Mouse (Mus musculus) frontal cortex, adult 2 months (tissue): ENCODE results near the gene Ssh3. TPM values are rescaled to one million over a fixed set of nuclear protein-coding genes. Genes with fewer than 3 reads are reported as not detected.
A peak's percentile ranks its signal among the peaks of the same experiment; 100 is the strongest.

ENCODE experiments used
- DNase-seq, 2 experiments: peaks; one replicate each; pipeline ENCODE4 v3.0.0; 2022; ENCODE audit warnings: low spot score in 1 of 2; ENCODE audit errors: extremely low spot score in 1 of 2
- polyA plus RNA-seq: library from polyadenylated mRNA; depleted of rRNA; stranded (reverse); fragments of >200 nt; gene quantifications from 2 replicates; pipeline ENCODE4 v1.2.3, GENCODE M21; 2012

Gene Ssh3
- polyA plus RNA-seq, 1 experiment = 106 TPM

- no peak for DNase-seq
These were observed 28.9 kb upstream of the Ssh3 start for GRCm38 (mm10) chr19:4297851-4298250.

GRCm38 (mm10) chr19:4296611-4297010 is 27.6 kb upstream of the Ssh3 start:
- DNase-seq = no peak

GRCm38 (mm10) chr19:4295391-4295790 is 26.4 kb upstream of the Ssh3 start:
- no peak for DNase-seq

GRCm38 (mm10) chr19:4294381-4295097 is 25.6 kb upstream of the Ssh3 start:
- no peak for DNase-seq

GRCm38 (mm10) chr19:4291161-4291560 is 22.2 kb upstream of the Ssh3 start:
- DNase-seq = no peak

GRCm38 (mm10) chr19:4290749-4291148 is 21.8 kb upstream of the Ssh3 start:
- DNase-seq = no peak

GRCm38 (mm10) chr19:4283653-4284052 is 14.7 kb upstream of the Ssh3 start:
- DNase-seq = no peak

- DNase-seq = peak; percentile 90 to 94
These were observed 14.0 kb upstream of the Ssh3 start, which contains the start of gene Ankrd13d for GRCm38 (mm10) chr19:4282898-4283553. Gene Ankrd13d, minus strand, starts transcription at chr19:4283137.

GRCm38 (mm10) chr19:4280425-4280824 is 11.4 kb upstream of the Ssh3 start:
- no peak for DNase-seq

- no peak for DNase-seq
These were observed 10.5 kb upstream of the Ssh3 start for GRCm38 (mm10) chr19:4279487-4279886.

GRCm38 (mm10) chr19:4270972-4271371 is 2.0 kb upstream of the Ssh3 start:
- no peak for DNase-seq

GRCm38 (mm10) chr19:4270187-4270586 is 1.2 kb upstream of the Ssh3 start:
- no peak for DNase-seq

- no peak for DNase-seq
These were observed 3.0 kb downstream of the Ssh3 start for GRCm38 (mm10) chr19:4265956-4266355.

GRCm38 (mm10) chr19:4264171-4264780 is 4.7 kb downstream of the Ssh3 start:
- DNase-seq = no peak

- no peak for DNase-seq
These were observed 5.3 kb downstream of the Ssh3 start for GRCm38 (mm10) chr19:4263702-4264101.

- DNase-seq = no peak
These were observed 6.2 kb downstream of the Ssh3 start for GRCm38 (mm10) chr19:4262756-4263155.

- DNase-seq = no peak
These were observed 7.8 kb downstream of the Ssh3 start for GRCm38 (mm10) chr19:4261038-4261698.

- DNase-seq = no peak
These were observed 11.1 kb downstream of the Ssh3 start for GRCm38 (mm10) chr19:4257897-4258252.

- peak; percentile 86 to 97 for DNase-seq
These were observed 11.6 kb downstream of the Ssh3 start for GRCm38 (mm10) chr19:4257216-4257896.

GRCm38 (mm10) chr19:4255583-4256162 is 13.3 kb downstream of the Ssh3 start:
- no peak for DNase-seq
